Mouse (Mus musculus) neural tube, embryonic 15.5 days (tissue): ENCODE data around the gene Ak1. TPM values are rescaled to one million over a fixed set of nuclear protein-coding genes. Genes with fewer than 3 reads are reported as not detected.

ENCODE experiments used
- ATAC-seq: fragments of 200-750 bp; cut with Nextera tagmentation; 2 replicates; pipeline ENCODE4 v1.8.0; 2017; ENCODE audit warnings: mild to moderate bottlenecking, moderate TSS enrichment, moderate library complexity; ENCODE audit not compliant: low FRiP score
- H3K27ac ChIP-seq: fragments of 300-500 bp; sonication (generic); replicated peaks from 2 replicates; pipeline ENCODE4 v1.5.1; 2015; ENCODE audit warnings: mild to moderate bottlenecking, inconsistent platforms
- H3K27me3 ChIP-seq: fragments of 300-500 bp; sonication (generic); replicated peaks from 2 replicates; pipeline ENCODE4 v1.6.1; 2015; ENCODE audit warnings: inconsistent platforms
- H3K36me3 ChIP-seq: fragments of 300-500 bp; sonication (generic); 2 replicates; pipeline ENCODE4 v1.6.1; 2015; ENCODE audit warnings: inconsistent platforms
- H3K4me1 ChIP-seq: fragments of 300-500 bp; sonication (generic); 2 replicates; pipeline ENCODE4 v1.6.1; 2015; ENCODE audit warnings: inconsistent platforms
- H3K4me2 ChIP-seq: fragments of 300-500 bp; sonication (generic); 2 replicates; pipeline ENCODE4 v1.6.1; 2015; ENCODE audit warnings: inconsistent platforms, mild to moderate bottlenecking, moderate library complexity
- H3K4me3 ChIP-seq: fragments of 300-500 bp; sonication (generic); replicated peaks from 2 replicates; pipeline ENCODE4 v1.5.1; 2015; ENCODE audit warnings: mild to moderate bottlenecking, inconsistent platforms
- H3K9ac ChIP-seq: fragments of 300-500 bp; sonication (generic); replicated peaks from 2 replicates; pipeline ENCODE4 v1.6.1; 2015; ENCODE audit warnings: mild to moderate bottlenecking, inconsistent platforms
- H3K9me3 ChIP-seq: fragments of 300-500 bp; sonication (generic); replicated peaks from 2 replicates; pipeline ENCODE4 v1.6.1; 2016; ENCODE audit warnings: inconsistent platforms
- WGBS: fragments of 180-500 bp; shearing (Covaris S2); methylation state at CpG from one replicate; pipeline ENCODE4 v1.1.7; 2015; ENCODE audit warnings: mixed read lengths; 5-methylcytosine and 5-hydroxymethylcytosine counted together
- polyA plus RNA-seq: library from polyadenylated mRNA; unstranded; fragments of >200 nt; fragmentation: Nextera tagmentation; extraction: Ambion mirVana; gene quantifications from 2 replicates; pipeline ENCODE4 v1.2.1, GENCODE M21; 2015

Gene Ak1
- polyA plus RNA-seq, 1 experiment from 2014 or later: 103 TPM

- H3K4me3 ChIP-seq: no peak overlapping the region
- peaks cover 12% of the 10 kb centered on the region for H3K36me3 ChIP-seq
- H3K9me3 ChIP-seq: no peaks in the 10 kb centered on the region
- H3K9ac ChIP-seq: no peak overlapping the region
- H3K4me2 ChIP-seq: no peak overlapping the region
- H3K27me3 ChIP-seq: no peaks in the 10 kb centered on the region
- WGBS: 40% methylated on average over 8 of the region's 8 CpGs
- H3K27ac ChIP-seq: no peak overlapping the region
- peaks cover 7% of the 10 kb centered on the region for H3K4me1 ChIP-seq
- ATAC-seq: no peak
Observed at GRCm38 (mm10) chr2:32601417-32602065, 20.0 kb upstream of the Ak1 start.

- peak overlapping the region; percentile 23 for H3K4me3 ChIP-seq
- no peaks in the 10 kb centered on the region for H3K9me3 ChIP-seq
- H3K4me2 ChIP-seq: peak overlapping the region; percentile 47
- ATAC-seq: no peak
- H3K27ac ChIP-seq: peak overlapping the region; percentile 38; the same call in 1 of the 2 replicates
- no peak overlapping the region for H3K9ac ChIP-seq
- under 1% methylated on average over 11 of the region's 11 CpGs for WGBS
- H3K36me3 ChIP-seq: peaks cover 2% of the 10 kb centered on the region; the same call in 1 of the 2 replicates
- no peaks in the 10 kb centered on the region for H3K27me3 ChIP-seq
- H3K4me1 ChIP-seq: peaks cover 15% of the 10 kb centered on the region
Observed at GRCm38 (mm10) chr2:32602600-32603054, 18.9 kb upstream of the Ak1 start.

- Histone ChIP-seq H3K9ac (no peak overlapping the region), H3K4me2 (no peak overlapping the region), H3K4me1 (peaks cover 32% of the 10 kb centered on the region), H3K4me3 (no peak overlapping the region), H3K9me3 (no peaks in the 10 kb centered on the region), H3K27ac (no peak overlapping the region), H3K36me3 (no peaks in the 10 kb centered on the region), H3K27me3 (no peaks in the 10 kb centered on the region)
- 50% methylated on average over 10 of the region's 10 CpGs for WGBS
- ATAC-seq: no peak
Observed at GRCm38 (mm10) chr2:32604631-32605030, 16.9 kb upstream of the Ak1 start.

GRCm38 (mm10) chr2:32606161-32607142 is 15.1 kb upstream of the Ak1 start:
- Histone ChIP-seq H3K9me3 (no peaks in the 10 kb centered on the region), H3K4me3 (peak overlapping the region; percentile 82), H3K27ac (peak overlapping the region; percentile 41; the same call in 1 of the 2 replicates), H3K9ac (peak overlapping the region; percentile 80), H3K4me1 (peaks cover 39% of the 10 kb centered on the region), H3K36me3 (no peaks in the 10 kb centered on the region), H3K4me2 (peak overlapping the region; percentile 94), H3K27me3 (no peaks in the 10 kb centered on the region)
- ATAC-seq: peak; percentile 88
- WGBS: 14% methylated on average over 43 of the region's 55 CpGs

- peak overlapping the region; percentile 80 for H3K9ac ChIP-seq
- H3K27ac ChIP-seq: peak overlapping the region; percentile 41; the same call in 1 of the 2 replicates
- peak overlapping the region; percentile 82 for H3K4me3 ChIP-seq
- H3K9me3 ChIP-seq: no peaks in the 10 kb centered on the region
- WGBS: 6% methylated on average over 34 of the region's 34 CpGs
- no peaks in the 10 kb centered on the region for H3K36me3 ChIP-seq
- H3K4me1 ChIP-seq: peaks cover 38% of the 10 kb centered on the region
- ATAC-seq: peak; percentile 40
- peak overlapping the region; percentile 94 for H3K4me2 ChIP-seq
- H3K27me3 ChIP-seq: no peaks in the 10 kb centered on the region
Observed at GRCm38 (mm10) chr2:32607262-32607947, 14.2 kb upstream of the Ak1 start.

GRCm38 (mm10) chr2:32608141-32608777 is 13.3 kb upstream of the Ak1 start:
- H3K9ac ChIP-seq: 0 out of 2 replicates have a peak overlapping the region, but pooled peaks have one; percentile 0
- 9% methylated on average over 25 of the region's 25 CpGs for WGBS

GRCm38 (mm10) chr2:32608778-32609435 is 12.7 kb upstream of the Ak1 start:
- no peaks in the 10 kb centered on the region for H3K27me3 ChIP-seq
- peak overlapping the region; percentile 82 for H3K4me3 ChIP-seq
- H3K4me1 ChIP-seq: peaks cover 35% of the 10 kb centered on the region
- WGBS: 34% methylated on average over 18 of the region's 18 CpGs
- no peak overlapping the region for H3K27ac ChIP-seq
- ATAC-seq: no peak
- H3K36me3 ChIP-seq: 0 out of 2 replicates have a peak, but pooled peaks cover 3% of the 10 kb centered on the region
- no peaks in the 10 kb centered on the region for H3K9me3 ChIP-seq
- H3K9ac ChIP-seq: 0 out of 2 replicates have a peak overlapping the region, but pooled peaks have one; percentile 0
- H3K4me2 ChIP-seq: peak overlapping the region; percentile 94

More at GRCm38 (mm10) chr2:32608141-32608777, 13.3 kb upstream of the Ak1 start:
- Histone ChIP-seq H3K36me3 (0 out of 2 replicates have a peak, but pooled peaks cover 3% of the 10 kb centered on the region), H3K4me3 (peak overlapping the region; percentile 82), H3K4me1 (peaks cover 35% of the 10 kb centered on the region), H3K4me2 (peak overlapping the region; percentile 94), H3K27ac (no peak overlapping the region), H3K9me3 (no peaks in the 10 kb centered on the region), H3K27me3 (no peaks in the 10 kb centered on the region)
- peak; percentile 28; the same call in 1 of the 2 replicates for ATAC-seq

- no peaks in the 10 kb centered on the region for H3K9me3 ChIP-seq
- peaks cover 15% of the 10 kb centered on the region for H3K36me3 ChIP-seq
- H3K4me3 ChIP-seq: peak overlapping the region; percentile 33
- no peak overlapping the region for H3K27ac ChIP-seq
- no peak overlapping the region for H3K9ac ChIP-seq
- H3K27me3 ChIP-seq: no peaks in the 10 kb centered on the region
- peaks cover 35% of the 10 kb centered on the region for H3K4me1 ChIP-seq
- peak overlapping the region; percentile 53 for H3K4me2 ChIP-seq
- ATAC-seq: no peak
- 19% methylated on average over 23 of the region's 23 CpGs for WGBS
Observed at GRCm38 (mm10) chr2:32610610-32611229, 10.8 kb upstream of the Ak1 start.

GRCm38 (mm10) chr2:32612274-32612673 is 9.3 kb upstream of the Ak1 start:
- ATAC-seq: no peak
- Histone ChIP-seq H3K4me2 (no peak overlapping the region), H3K27me3 (no peaks in the 10 kb centered on the region), H3K4me3 (no peak overlapping the region), H3K9me3 (no peaks in the 10 kb centered on the region), H3K36me3 (peaks cover 20% of the 10 kb centered on the region), H3K4me1 (peaks cover 27% of the 10 kb centered on the region), H3K27ac (no peak overlapping the region), H3K9ac (no peak overlapping the region)
- WGBS: 64% methylated on average over 26 of the region's 26 CpGs

- ATAC-seq: no peak
- H3K4me2 ChIP-seq: no peak overlapping the region
- no peak overlapping the region for H3K4me3 ChIP-seq
- H3K27me3 ChIP-seq: no peaks in the 10 kb centered on the region
- no peak overlapping the region for H3K27ac ChIP-seq
- no peak overlapping the region for H3K9ac ChIP-seq
- peaks cover 31% of the 10 kb centered on the region for H3K36me3 ChIP-seq
- 97% methylated on average over 1 of the region's 1 CpGs for WGBS
- H3K9me3 ChIP-seq: no peaks in the 10 kb centered on the region
- peaks cover 30% of the 10 kb centered on the region for H3K4me1 ChIP-seq
Observed at GRCm38 (mm10) chr2:32617109-32617508, 4.4 kb upstream of the Ak1 start.
